Mouse (Mus musculus): ENCODE data around the gene Ppp1r14d.

- TF ChIP-seq CTCF (IDR thresholded peaks at IDR 0.05; ENCODE audit: low read depth, low read length) (no peak), POLR2A (IDR thresholded peaks at IDR 0.05; ENCODE audit: borderline replicate concordance, low read depth, low read length) (no peak)
Measured at GRCm38 (mm10) chr2:119277810-119278209, 48.1 kb upstream of the Ppp1r14d start.

Data from bone marrow macrophage, adult 2 months (primary cell).